Mouse (Mus musculus) testis, adult 2 months (tissue): ENCODE results near the gene Hnrnpc. TPM values are rescaled to one million over a fixed set of nuclear protein-coding genes. Genes with fewer than 3 reads are reported as not detected.
A peak's percentile ranks its signal among the peaks of the same experiment; 100 is the strongest.

Experiments
- H3K27ac ChIP-seq: fragments of 200-500 bp; 2 replicates; pipeline ENCODE4 v1.5.1; 2012; ENCODE audit warnings: low read depth, low read length; ENCODE audit not compliant: control insufficient read depth, insufficient read depth
- H3K27me3 ChIP-seq: fragments of 200-500 bp; 2 replicates; pipeline ENCODE4 v1.6.1; 2012; ENCODE audit warnings: mild to moderate bottlenecking, low read length, moderate library complexity; ENCODE audit not compliant: control insufficient read depth, insufficient read depth
- H3K36me3 ChIP-seq: fragments of 200-500 bp; 2 replicates; pipeline ENCODE4 v1.6.1; 2012; ENCODE audit warnings: mild to moderate bottlenecking, low read length; ENCODE audit not compliant: control insufficient read depth, insufficient read depth
- H3K4me1 ChIP-seq: fragments of 200-500 bp; 2 replicates; pipeline ENCODE4 v1.6.1; 2012; ENCODE audit warnings: low read length; ENCODE audit not compliant: control insufficient read depth, insufficient read depth
- H3K4me3 ChIP-seq: fragments of 200-500 bp; 2 replicates; pipeline ENCODE4 v1.5.1; 2012; ENCODE audit warnings: low read depth, mild to moderate bottlenecking, low read length, moderate library complexity, mixed read lengths; ENCODE audit not compliant: control insufficient read depth
- CTCF ChIP-seq: fragments of 200-500 bp; IDR thresholded peaks from 2 replicates; pipeline ENCODE4 v1.5.1; 2012; ENCODE audit warnings: low read depth, mild to moderate bottlenecking, inconsistent platforms, low read length, moderate library complexity; ENCODE audit not compliant: control insufficient read depth, insufficient read depth, insufficient replicate concordance
- POLR2A ChIP-seq: fragments of 200-500 bp; IDR thresholded peaks from 2 replicates; pipeline ENCODE4 v1.6.1; 2012; ENCODE audit warnings: low read depth, mild to moderate bottlenecking, inconsistent platforms, low read length, moderate library complexity; ENCODE audit not compliant: control insufficient read depth
- polyA plus RNA-seq: library from polyadenylated mRNA; depleted of rRNA; stranded (reverse); fragments of >200 nt; gene quantifications from 2 replicates; pipeline ENCODE4 v1.2.3, GENCODE M21; 2012

Hnrnpc gene
- polyA plus RNA-seq, 1 experiment, result 64.2 TPM

DNA sequence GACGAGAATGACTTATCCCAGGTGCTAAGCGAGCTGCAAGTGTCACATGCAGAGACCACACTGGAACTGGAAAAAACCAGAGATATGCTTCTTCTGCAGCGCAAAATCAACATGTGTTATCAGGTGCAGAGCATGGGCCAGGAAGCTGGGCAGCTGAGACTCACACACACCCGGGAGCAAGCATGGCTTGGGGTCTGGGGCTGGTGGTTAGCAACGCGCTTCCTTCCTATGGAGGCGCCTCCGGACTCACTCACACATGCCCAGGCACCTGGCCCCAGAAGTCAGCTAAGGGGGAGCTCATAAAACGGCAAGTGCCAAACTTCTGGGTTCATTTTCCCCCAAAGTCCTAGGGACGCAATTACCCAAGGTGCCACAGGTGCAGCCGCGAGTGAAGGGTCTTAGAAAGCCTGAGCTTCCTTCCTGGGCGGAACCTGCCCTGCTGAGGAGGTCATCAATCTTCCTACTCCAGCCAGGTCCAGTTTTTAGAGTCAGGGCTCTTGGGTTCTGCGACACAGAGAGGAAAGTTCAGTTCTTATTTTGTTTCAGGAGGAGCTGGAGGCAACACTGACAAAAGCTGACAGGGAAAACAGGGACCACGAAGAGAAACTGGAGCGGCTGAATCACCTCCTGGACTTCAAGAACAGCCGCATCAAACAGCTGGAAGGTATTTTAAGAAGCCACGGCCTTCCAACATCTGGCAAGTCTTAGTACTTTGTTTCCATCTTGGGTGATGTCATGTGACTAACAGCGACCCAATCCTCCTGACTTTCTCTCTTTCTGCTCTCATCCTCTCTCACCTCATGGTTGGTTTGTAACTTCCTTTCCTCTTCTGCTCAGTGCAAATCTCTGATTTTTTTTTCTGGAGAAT lies 37.0 kb upstream of the Hnrnpc start:
- Histone ChIP-seq H3K27me3 (no peaks in the 10 kb centered on the region), H3K4me1 (peaks cover 13% of the 10 kb centered on the region), H3K36me3 (no peaks in the 10 kb centered on the region; the same call in 1 of the 2 replicates), H3K27ac (peak overlapping the region; percentile 45; the same call in 1 of the 2 replicates), H3K4me3 (peak overlapping the region; percentile 23)
- TF ChIP-seq CTCF (no peak), POLR2A (no peak)

DNA sequence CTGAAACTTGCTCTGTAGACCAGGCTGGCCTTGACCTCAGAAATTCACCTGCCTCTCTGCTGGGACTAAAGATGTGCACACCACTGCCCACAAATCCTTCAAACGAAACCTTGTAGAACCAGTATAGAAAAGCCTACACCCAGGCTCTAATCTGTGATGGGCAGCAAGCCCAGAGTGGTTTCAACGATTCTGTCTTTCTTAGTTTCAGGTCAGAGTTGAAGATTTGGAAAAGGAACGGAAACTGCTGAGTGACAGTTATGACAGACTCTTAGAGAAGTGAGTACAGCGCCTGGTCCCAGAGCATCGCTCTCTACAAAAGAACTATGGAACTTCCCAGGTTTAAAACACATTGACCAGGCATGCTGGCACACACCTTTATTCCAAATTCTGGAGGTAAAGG lies 29.8 kb upstream of the Hnrnpc start:
- H3K27me3 ChIP-seq, result no peaks in the 10 kb centered on the region
- no peaks in the 10 kb centered on the region for H3K36me3 ChIP-seq
- TF ChIP-seq CTCF (no peak), POLR2A (no peak)
- no peak overlapping the region for H3K4me3 ChIP-seq
- peaks cover 3% of the 10 kb centered on the region; the same call in 1 of the 2 replicates for H3K4me1 ChIP-seq
- no peak overlapping the region for H3K27ac ChIP-seq

DNA sequence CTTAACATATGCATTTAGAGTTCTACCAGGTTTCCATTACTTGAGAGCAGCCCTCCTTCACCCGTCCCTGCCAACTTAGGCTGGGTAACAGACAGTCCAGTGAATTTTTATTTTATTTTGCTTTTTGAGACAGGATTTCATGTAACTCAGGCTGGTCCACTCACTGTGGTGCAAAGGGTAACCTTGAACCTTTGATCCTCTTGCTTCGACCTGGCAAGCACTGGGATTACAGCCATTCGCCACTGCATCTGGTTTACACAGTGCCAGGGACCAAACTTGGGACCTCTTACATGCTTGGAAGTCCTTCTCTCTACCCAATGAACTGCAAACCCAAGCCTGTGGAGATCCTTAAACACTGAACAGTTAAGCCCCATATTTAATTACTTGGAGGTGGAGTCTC lies 20.8 kb upstream of the Hnrnpc start:
- TF ChIP-seq POLR2A (no peak), CTCF (no peak)
- H3K36me3 ChIP-seq, result no peaks in the 10 kb centered on the region
- no peaks in the 10 kb centered on the region for H3K27me3 ChIP-seq
- H3K4me3 ChIP-seq, result no peak overlapping the region
- peaks cover 3% of the 10 kb centered on the region; the same call in 1 of the 2 replicates for H3K4me1 ChIP-seq
- H3K27ac ChIP-seq, result no peak overlapping the region

DNA sequence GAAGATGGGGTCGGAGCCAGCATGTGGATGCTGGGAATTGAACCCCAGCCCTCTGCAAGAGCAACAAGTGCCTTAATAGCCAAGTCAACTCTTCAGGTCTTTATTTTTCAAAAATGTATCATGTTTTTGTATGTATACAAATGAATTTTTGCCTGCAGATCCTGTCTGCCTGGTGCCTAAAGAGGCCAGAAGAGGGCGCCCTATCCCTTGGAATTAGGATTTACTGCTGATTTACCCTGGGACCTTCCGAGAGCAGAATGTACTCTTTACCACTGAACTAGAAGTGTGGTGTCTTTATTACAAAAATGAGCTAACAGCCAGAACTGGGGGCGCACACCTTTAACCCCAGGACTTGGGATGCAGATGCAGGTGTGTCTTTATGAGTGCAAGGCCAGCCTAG lies 20.1 kb upstream of the Hnrnpc start:
- TF ChIP-seq POLR2A (no peak), CTCF (peak; percentile 37; the same call in 1 of the 2 replicates)
- H3K36me3 ChIP-seq, result no peaks in the 10 kb centered on the region
- H3K27ac ChIP-seq, result no peak overlapping the region
- peaks cover 7% of the 10 kb centered on the region for H3K4me1 ChIP-seq
- no peak overlapping the region for H3K4me3 ChIP-seq
- H3K27me3 ChIP-seq, result no peaks in the 10 kb centered on the region

DNA sequence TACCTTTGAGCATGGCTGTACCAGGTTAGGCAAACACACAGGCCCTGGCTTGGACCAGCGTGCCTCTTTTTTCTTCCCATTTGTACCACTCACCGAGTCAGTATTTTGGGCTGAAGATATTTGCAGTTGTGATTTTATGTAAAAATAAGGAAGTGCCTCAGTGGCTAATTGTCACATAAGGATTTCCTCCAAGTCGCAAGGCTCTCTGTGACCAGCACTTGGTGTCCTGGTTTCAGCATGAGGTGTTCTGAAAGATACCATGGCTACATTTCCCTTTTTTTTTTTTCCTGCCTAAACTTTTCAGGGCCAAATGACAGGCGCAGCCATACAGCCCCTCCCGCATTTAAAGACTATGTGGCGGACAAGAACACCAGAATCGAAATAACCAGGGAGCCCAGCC lies 16.3 kb upstream of the Hnrnpc start:
- Histone ChIP-seq H3K4me3 (no peak overlapping the region), H3K36me3 (no peaks in the 10 kb centered on the region), H3K27me3 (no peaks in the 10 kb centered on the region), H3K27ac (no peak overlapping the region), H3K4me1 (peaks cover 12% of the 10 kb centered on the region)
- no peak for TF ChIP-seq POLR2A
- TF ChIP-seq CTCF, result no peak

DNA sequence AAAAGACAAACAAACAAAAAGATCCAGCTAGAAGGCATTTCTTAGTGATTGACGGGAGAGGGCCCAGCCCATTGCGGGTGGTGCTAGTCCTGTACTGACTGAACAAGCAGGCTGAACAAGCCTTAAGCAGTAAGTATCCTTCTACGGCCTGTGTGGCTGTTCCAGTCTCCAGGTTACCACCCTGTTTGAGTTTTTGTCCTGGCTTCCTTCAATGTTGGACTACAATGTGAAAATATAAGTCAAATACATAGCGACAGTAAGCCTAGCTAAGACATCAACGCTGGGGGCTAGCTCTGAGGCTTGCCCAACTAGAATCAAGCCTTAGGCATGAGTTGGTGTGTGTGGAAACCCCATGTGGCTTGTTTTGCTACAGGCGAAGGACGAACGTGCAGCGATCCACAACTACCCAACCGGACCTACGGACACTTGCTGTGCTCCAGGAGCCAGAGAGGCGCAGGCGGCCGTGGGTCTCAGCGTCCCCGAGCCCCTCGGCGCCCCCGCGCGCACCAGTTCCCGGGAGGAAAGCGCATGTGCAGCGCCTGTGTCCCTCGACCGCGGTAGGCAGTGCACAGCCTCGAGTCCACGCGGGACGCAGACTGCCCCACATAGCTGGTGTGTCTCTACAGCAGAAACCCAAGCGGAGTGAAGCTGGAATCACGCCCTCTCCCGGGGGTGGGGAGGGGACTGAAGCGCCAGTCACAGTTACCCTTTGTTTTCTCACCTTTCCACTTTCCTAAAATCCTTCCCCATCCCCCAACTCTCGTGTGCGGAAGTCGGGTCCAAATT lies 15.2 kb upstream of the Hnrnpc start:
- H3K4me1 ChIP-seq, result peaks cover 12% of the 10 kb centered on the region
- H3K36me3 ChIP-seq, result no peaks in the 10 kb centered on the region
- TF ChIP-seq POLR2A (no peak; the same call in 1 of the 2 replicates), CTCF (no peak)
- peak overlapping the region; percentile 64 for H3K4me3 ChIP-seq
- H3K27ac ChIP-seq, result peak overlapping the region; percentile 0; the same call in 1 of the 2 replicates
- no peaks in the 10 kb centered on the region for H3K27me3 ChIP-seq

DNA sequence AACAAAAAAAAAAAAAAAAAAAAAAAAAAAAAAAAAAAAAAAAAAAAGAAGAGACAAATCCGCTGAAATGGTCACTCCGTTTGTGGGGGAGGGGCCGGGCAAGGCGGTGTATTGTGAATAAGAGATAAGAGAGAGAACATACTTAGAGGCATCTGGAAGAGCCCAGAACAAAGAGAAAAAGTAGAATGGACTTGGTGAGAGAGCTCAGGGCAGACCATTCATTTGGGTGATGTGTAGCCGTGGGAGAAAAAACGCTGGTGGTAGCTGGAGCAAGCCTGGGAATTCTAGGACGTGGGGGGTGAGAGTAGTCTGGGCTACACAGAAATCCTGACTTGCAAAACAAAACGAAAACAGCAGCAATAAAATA lies 14.6 kb upstream of the Hnrnpc start:
- TF ChIP-seq POLR2A, result no peak
- TF ChIP-seq CTCF, result no peak
- no peaks in the 10 kb centered on the region for H3K27me3 ChIP-seq
- no peaks in the 10 kb centered on the region for H3K36me3 ChIP-seq
- H3K4me3 ChIP-seq, result no peak overlapping the region
- peaks cover 12% of the 10 kb centered on the region for H3K4me1 ChIP-seq
- H3K27ac ChIP-seq, result no peak overlapping the region

DNA sequence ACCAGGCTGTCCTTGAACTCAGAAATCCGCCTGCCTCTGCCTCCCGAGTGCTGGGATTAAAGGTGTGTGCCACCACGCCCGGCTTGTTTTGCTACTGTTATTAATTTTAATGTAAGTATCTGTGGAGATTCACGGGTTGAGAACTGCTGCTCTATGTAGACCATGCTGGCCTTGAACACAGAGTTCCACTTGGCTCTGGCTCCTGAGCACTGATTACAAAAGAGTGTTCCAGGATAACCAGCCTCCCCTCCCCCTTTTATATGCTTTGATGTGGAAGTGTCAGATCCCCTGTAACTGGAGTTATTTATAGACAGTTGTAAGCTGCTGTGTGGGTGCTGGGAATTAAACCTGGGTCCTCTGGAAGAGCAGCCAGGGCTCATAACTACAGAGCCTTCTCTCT lies 13.4 kb upstream of the Hnrnpc start:
- Histone ChIP-seq H3K27ac (no peak overlapping the region), H3K36me3 (no peaks in the 10 kb centered on the region), H3K4me1 (peaks cover 12% of the 10 kb centered on the region), H3K4me3 (no peak overlapping the region), H3K27me3 (no peaks in the 10 kb centered on the region)
- TF ChIP-seq CTCF (no peak), POLR2A (no peak)
